Mouse (Mus musculus) activated CD4-positive, CD25-positive, alpha-beta regulatory T cell, adult 9 weeks (primary cell): ENCODE results near the gene Dusp18. TPM values are rescaled to one million over a fixed set of nuclear protein-coding genes. Genes with fewer than 3 reads are reported as not detected.

Experiments used
- polyA plus RNA-seq: library from polyadenylated mRNA; unstranded; fragments of 100-300 nt; shearing (Covaris generic); gene quantifications from one replicate; pipeline ENCODE4 v1.2.1, GENCODE M21; 2017

Dusp18 gene
- 0.27 TPM for polyA plus RNA-seq

GRCm38 (mm10) chr11:3894406-3895281, at the start of gene Dusp18, which contains the start of gene 4921536K21Rik:
Gene Dusp18 (plus strand): TSS chr11:3895240.
Gene 4921536K21Rik (minus strand): TSS chr11:3895098.

GRCm38 (mm10) chr11:3863454-3864112, 31.5 kb upstream of the Dusp18 start, which contains the start of gene Osbp2:
Gene Osbp2 (minus strand): TSS chr11:3863903.

GRCm38 (mm10) chr11:3914109-3914840, 19.2 kb downstream of the Dusp18 start, which contains the start of gene Slc35e4:
Gene Slc35e4 (minus strand): TSS chr11:3914664.

GRCm38 (mm10) chr11:3931511-3932211, 36.6 kb downstream of the Dusp18 start, which contains the start of gene Tcn2:
Gene Tcn2 (minus strand): TSS chr11:3932159.

Other genes with a start within 250 kb of the Dusp18 start
- 10.7 TPM for gene Morc2a, start 246.0 kb upstream of the Dusp18 start, polyA plus RNA-seq
- not detected for gene Osbp2, start 31.3 kb upstream of the Dusp18 start, polyA plus RNA-seq
- not detected for gene 4921536K21Rik, start 142 bp upstream of the Dusp18 start, polyA plus RNA-seq
- gene Slc35e4, start 19.4 kb downstream of the Dusp18 start, polyA plus RNA-seq = 2.8 TPM
- 35.5 TPM for gene Tcn2, start 36.9 kb downstream of the Dusp18 start, polyA plus RNA-seq
- 88.8 TPM for gene Pes1, start 68.7 kb downstream of the Dusp18 start, polyA plus RNA-seq
- gene 4930556J24Rik, start 81.5 kb downstream of the Dusp18 start, polyA plus RNA-seq = not detected
- gene Gal3st1, start 88.4 kb downstream of the Dusp18 start, polyA plus RNA-seq = 0.45 TPM
- gene Sec14l4, start 136.2 kb downstream of the Dusp18 start, polyA plus RNA-seq = not detected
- not detected for gene Sec14l3, start 169.6 kb downstream of the Dusp18 start, polyA plus RNA-seq
- 3.2 TPM for gene Mtfp1, start 200.2 kb downstream of the Dusp18 start, polyA plus RNA-seq
- gene Sec14l2, start 228.2 kb downstream of the Dusp18 start, polyA plus RNA-seq = 1.5 TPM
- gene Rnf215, start 240.0 kb downstream of the Dusp18 start, polyA plus RNA-seq = 17.0 TPM